Mouse (Mus musculus) urinary bladder, postnatal 36 days (tissue): ENCODE measurements at regions not wholly inside any gene's neighbourhood (a gene's known extent, or its start where the extent isn't known, plus 50 kb on each side); places are given as distances from the start of the nearest gene placed in this dataset.

Source experiments
- DNase-seq, 2 experiments: peaks; one replicate each; pipeline ENCODE4 v3.0.0; 2022; ENCODE audit warnings: low spot score in 2 of 2, mixed read lengths in 1 of 2

- DNase-seq, result no peak
These were observed 301.3 kb downstream of the Ins1 start for GRCm38 (mm10) chr19:52565401-52565800.

GRCm38 (mm10) chr19:52534758-52535157 lies 270.7 kb downstream of the Ins1 start:
- no peak for DNase-seq

- no peak for DNase-seq
These were observed 261.4 kb downstream of the Ins1 start for GRCm38 (mm10) chr19:52525509-52525908.

GRCm38 (mm10) chr19:52503331-52503730 lies 239.2 kb downstream of the Ins1 start:
- no peak for DNase-seq
